Mouse (Mus musculus) embryonic fibroblast, embryonic 13.5 days (primary cell): Measurements from ENCODE around the gene Kcnk3. TPM values are rescaled to one million over a fixed set of nuclear protein-coding genes. Genes with fewer than 3 reads are reported as not detected.

Experiments
- H3K27ac ChIP-seq: 2 replicates; pipeline ENCODE4 v1.5.1; 2012; ENCODE audit warnings: low read length, control low read depth, inconsistent platforms; ENCODE audit not compliant: insufficient read depth
- H3K4me1 ChIP-seq: 2 replicates; pipeline ENCODE4 v1.6.1; 2011; ENCODE audit warnings: low read length; ENCODE audit not compliant: control insufficient read depth, insufficient read depth
- H3K4me3 ChIP-seq: 2 replicates; pipeline ENCODE4 v1.5.1; 2011; ENCODE audit warnings: mild to moderate bottlenecking, control low read depth, low read length; ENCODE audit not compliant: insufficient read depth
- CTCF ChIP-seq: IDR thresholded peaks from 2 replicates; pipeline ENCODE4 v1.5.1; 2011; ENCODE audit warnings: mild to moderate bottlenecking, control low read depth, low read length, moderate library complexity, borderline replicate concordance; ENCODE audit not compliant: insufficient read depth
- POLR2A ChIP-seq: IDR thresholded peaks from 2 replicates; pipeline ENCODE4 v1.6.1; 2011; ENCODE audit warnings: low read depth, mild to moderate bottlenecking, control low read depth, low read length, moderate library complexity
- polyA plus RNA-seq: library from polyadenylated mRNA; stranded (reverse); fragments of >200 nt; gene quantifications from 2 replicates; pipeline ENCODE4 v1.2.4, GENCODE M21; 2011; ENCODE audit warnings: low read depth; ENCODE audit not compliant: missing spikeins, insufficient read length

Kcnk3 gene
- polyA plus RNA-seq, 1 experiment: 1.6 TPM

- H3K27ac ChIP-seq: no peak overlapping the region
- H3K4me3 ChIP-seq: no peak overlapping the region
- no peaks in the 10 kb centered on the region for H3K4me1 ChIP-seq
- TF ChIP-seq CTCF (no peak), POLR2A (no peak)
These were observed 6.0 kb downstream of the Kcnk3 start for GRCm38 (mm10) chr5:30593811-30594504.

GRCm38 (mm10) chr5:30594953-30595560 is 7.1 kb downstream of the Kcnk3 start:
- TF ChIP-seq POLR2A (no peak), CTCF (no peak)
- Histone ChIP-seq H3K4me3 (no peak overlapping the region), H3K27ac (no peak overlapping the region), H3K4me1 (no peaks in the 10 kb centered on the region)

GRCm38 (mm10) chr5:30601397-30601796 is 13.4 kb downstream of the Kcnk3 start:
- H3K4me1 ChIP-seq: no peaks in the 10 kb centered on the region
- no peak overlapping the region for H3K27ac ChIP-seq
- TF ChIP-seq CTCF (no peak), POLR2A (no peak)
- no peak overlapping the region for H3K4me3 ChIP-seq

GRCm38 (mm10) chr5:30603255-30603654 is 15.3 kb downstream of the Kcnk3 start:
- Histone ChIP-seq H3K27ac (no peak overlapping the region), H3K4me1 (no peaks in the 10 kb centered on the region), H3K4me3 (no peak overlapping the region)
- TF ChIP-seq POLR2A (no peak), CTCF (no peak)

- TF ChIP-seq POLR2A (no peak), CTCF (no peak)
- Histone ChIP-seq H3K4me3 (no peak overlapping the region), H3K27ac (no peak overlapping the region), H3K4me1 (no peaks in the 10 kb centered on the region)
These were observed 16.0 kb downstream of the Kcnk3 start for GRCm38 (mm10) chr5:30603926-30604325.

- no peak overlapping the region for H3K27ac ChIP-seq
- H3K4me1 ChIP-seq: no peaks in the 10 kb centered on the region
- no peak overlapping the region for H3K4me3 ChIP-seq
- TF ChIP-seq CTCF (no peak), POLR2A (no peak)
These were observed 16.8 kb downstream of the Kcnk3 start for GRCm38 (mm10) chr5:30604769-30605188.

- Histone ChIP-seq H3K27ac (no peak overlapping the region), H3K4me3 (no peak overlapping the region), H3K4me1 (no peaks in the 10 kb centered on the region)
- TF ChIP-seq POLR2A: no peak
- TF ChIP-seq CTCF: no peak
These were observed 17.7 kb downstream of the Kcnk3 start for GRCm38 (mm10) chr5:30605649-30606048.

- Histone ChIP-seq H3K27ac (no peak overlapping the region), H3K4me1 (no peaks in the 10 kb centered on the region), H3K4me3 (no peak overlapping the region)
- TF ChIP-seq CTCF (no peak), POLR2A (no peak)
These were observed 18.6 kb downstream of the Kcnk3 start for GRCm38 (mm10) chr5:30606424-30607073.

GRCm38 (mm10) chr5:30609094-30609493 is 21.1 kb downstream of the Kcnk3 start:
- H3K27ac ChIP-seq: no peak overlapping the region
- H3K4me3 ChIP-seq: no peak overlapping the region
- TF ChIP-seq POLR2A (no peak), CTCF (no peak)
- H3K4me1 ChIP-seq: no peaks in the 10 kb centered on the region
